Mouse (Mus musculus) CD8-positive naive resting alpha-beta T cell, adult 2 months (primary cell): ENCODE data around the gene Gsn.

ENCODE experiments used
- DNase-seq, 2 experiments: peaks; one replicate each; pipeline ENCODE4 v3.0.0; 2022; ENCODE audit warnings: low read depth in 2 of 2, low spot score in 2 of 2

Gsn gene

DNA sequence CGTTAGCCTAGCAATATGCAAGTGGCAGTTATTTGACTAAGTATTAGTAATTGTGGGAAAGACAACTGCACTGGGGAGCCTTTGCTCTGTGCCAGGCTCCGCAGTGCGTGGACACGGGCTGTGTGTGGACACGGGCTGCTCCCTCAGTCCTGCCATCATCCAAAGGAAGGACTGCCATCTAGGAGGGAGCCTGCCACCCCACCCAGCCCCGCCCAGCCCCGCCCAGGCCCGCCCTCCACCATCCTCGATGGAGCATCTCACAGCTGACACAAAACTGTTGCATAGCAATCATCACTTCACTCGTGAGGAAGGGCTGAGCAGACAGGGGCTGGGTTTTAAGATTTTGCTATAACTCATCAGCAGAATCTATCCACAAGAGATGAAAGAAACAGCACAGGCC, 69.8 kb downstream of the Gsn start:
- no peak for DNase-seq

GRCm38 (mm10) chr2:35326931-35327330, 70.8 kb downstream of the Gsn start:
- DNase-seq: no peak

- no peak for DNase-seq
Observed at GRCm38 (mm10) chr2:35327583-35327982, 71.4 kb downstream of the Gsn start.

DNA sequence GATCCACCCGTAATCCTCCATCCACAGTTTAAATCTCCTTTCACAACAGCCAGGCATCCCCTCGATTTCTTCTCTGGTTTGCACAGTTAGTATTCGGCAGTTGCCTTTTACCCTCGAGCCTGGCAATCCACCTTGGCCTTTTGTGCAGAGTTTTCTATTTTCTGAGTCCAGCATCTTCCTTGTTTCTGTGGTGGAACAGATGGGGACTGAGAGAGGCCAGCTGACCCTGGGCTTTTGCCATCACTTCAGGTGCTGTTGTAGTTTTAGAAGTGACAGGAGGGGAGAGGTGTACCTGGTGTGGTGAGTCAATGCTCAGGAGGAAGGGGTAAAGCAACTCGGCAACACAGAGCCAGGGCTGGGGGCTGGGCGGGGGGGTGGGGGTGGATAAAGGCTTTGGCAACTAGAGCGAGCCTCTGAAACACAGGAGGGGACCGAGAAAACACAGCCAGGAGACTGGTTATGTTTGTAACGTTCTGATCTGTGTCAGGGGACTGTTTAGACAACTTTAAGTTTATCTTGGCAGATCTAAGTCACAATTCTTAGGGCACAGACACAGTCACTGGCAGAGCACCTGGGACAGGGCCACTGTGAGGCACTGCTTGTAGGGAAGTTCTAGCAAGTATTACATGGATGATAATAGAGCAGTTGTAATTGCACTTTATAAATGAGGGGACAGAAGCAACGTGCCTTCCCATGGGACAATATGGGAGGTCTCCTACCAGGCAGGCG, 72.0 kb downstream of the Gsn start:
- DNase-seq: no peak

DNA sequence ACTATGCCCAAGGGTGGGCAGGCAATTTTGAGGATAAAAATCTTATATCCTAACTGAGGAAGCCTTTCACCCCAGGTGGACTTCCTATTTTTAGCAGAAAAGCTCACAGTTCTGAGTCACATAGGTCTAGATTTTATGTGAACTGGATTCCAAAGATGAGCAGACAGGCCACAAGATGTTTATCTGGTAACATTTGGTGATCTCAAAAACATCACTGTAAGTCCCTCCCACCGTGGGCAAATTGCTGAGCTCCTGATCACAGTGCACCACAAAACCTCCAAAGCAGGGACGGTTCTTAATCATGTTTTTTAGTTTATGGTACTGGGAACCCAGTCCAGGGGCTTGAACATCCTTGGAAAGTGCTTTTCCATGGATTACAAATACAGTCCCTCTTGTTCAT, 72.9 kb downstream of the Gsn start:
- DNase-seq: no peak

- no peak for DNase-seq
Observed at GRCm38 (mm10) chr2:35331205-35331604, 75.0 kb downstream of the Gsn start.

GRCm38 (mm10) chr2:35333670-35334069, 77.5 kb downstream of the Gsn start:
- no peak for DNase-seq

- no peak for DNase-seq
Observed at GRCm38 (mm10) chr2:35335620-35336019, 79.4 kb downstream of the Gsn start.

DNA sequence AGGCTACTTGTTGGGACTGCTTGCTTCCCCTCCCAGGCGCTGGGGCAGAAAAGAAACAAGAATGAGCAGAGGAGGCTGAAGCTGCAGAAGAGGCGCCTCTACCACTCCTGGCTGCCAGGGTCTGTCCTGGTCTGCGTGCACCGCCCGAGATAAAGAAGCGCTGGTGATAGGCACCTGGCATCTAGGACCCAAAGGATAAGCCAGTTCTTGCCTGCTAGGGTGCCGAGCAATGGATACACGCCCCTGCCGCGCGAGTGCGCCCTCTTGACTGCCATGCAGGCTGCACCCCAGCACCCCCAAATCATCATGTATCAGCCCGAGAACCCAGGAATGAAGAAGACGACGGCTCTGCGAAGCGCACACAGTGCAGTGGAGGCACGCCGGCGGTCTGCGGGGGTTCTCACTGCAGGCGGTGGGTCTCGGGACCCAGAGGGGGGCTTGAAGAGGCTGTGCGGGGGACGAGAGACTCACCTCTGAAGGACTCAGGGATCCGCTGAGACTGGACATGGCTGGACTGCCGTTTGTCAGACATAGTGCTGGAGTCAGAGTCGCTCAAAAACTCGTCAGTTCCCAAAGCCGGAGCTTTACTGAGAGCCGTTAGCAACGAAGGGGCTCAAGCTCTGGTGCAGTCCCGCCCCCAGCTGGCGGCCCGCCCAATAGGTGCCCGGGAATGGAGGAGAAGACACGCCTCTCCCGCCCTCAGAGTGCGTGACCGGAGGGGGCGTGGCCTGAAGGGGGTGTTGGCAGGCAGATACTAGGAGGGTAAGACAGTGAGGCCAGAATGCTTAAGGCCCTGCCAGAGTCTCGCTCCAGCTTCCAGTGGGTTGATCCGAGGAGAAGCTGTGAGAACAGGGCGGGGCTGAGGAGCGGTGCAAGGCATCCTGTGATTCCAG, 80.5 kb downstream of the Gsn start, which contains the start of gene Stom:
Gene Stom (minus strand): TSS at position 589 of the 893 bp plus-strand sequence.
- DNase-seq: peak; percentile 91 to 97

DNA sequence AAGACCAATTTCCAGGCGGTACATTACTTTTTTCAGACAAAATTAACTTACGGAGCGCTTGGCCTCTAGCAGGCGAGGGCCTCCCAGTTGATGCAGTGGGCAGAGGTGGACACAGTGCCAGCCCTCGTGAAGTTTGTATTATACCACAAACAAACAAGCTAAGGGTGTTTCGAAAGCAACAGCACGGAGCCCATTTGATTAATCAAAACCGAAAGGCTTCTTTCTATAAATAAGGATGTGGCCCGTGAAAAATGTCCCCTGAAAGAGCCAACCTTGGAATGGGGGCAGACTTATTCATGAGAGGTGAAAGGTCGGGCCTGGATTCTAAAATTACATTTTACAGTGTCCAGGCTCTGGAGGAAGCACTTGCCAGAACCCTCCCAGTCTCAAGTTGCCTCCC, 81.2 kb downstream of the Gsn start:
- no peak for DNase-seq

- DNase-seq: no peak
Observed at GRCm38 (mm10) chr2:35338036-35338435, 81.9 kb downstream of the Gsn start.

DNA sequence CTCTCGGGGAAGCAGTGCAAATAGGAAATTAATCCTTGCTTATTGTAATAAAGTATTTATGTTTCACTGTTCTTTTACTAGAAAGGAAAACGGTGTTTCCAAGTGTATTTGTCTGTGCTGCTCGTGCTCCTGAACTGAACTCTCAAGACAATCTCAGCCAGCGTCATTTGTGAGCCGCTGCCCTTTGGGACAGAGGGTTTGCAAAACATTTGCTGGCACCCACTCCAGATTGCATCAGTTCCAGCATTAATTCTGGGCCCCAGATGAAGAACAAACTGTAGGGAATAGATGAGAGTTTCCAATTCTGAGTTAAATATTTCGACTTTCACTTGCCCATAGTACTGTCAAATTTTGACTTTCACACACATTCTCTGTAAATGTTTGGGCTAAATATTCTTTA, 82.5 kb downstream of the Gsn start:
- DNase-seq: no peak

DNA sequence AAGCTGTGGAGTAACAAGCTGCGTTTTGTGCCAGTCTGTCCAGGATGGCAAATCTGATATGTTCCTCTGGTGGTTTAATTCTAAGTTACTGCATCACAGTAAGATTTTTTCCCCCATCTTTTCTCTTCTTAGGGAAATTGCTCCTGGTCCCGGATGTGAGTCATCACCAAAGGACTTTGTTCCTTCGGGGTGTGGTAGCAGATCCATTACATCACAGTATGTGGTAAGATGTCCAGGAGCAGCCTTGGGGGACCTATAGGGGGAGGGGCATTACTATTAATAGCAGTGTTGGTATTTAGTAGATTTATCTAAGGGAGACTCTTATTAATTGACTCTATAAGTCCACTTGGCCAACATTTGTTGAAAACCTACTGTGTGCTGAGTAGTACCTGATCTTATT, 86.4 kb downstream of the Gsn start:
- DNase-seq: no peak

- no peak for DNase-seq
Observed at GRCm38 (mm10) chr2:35345984-35346383, 89.8 kb downstream of the Gsn start.

DNA sequence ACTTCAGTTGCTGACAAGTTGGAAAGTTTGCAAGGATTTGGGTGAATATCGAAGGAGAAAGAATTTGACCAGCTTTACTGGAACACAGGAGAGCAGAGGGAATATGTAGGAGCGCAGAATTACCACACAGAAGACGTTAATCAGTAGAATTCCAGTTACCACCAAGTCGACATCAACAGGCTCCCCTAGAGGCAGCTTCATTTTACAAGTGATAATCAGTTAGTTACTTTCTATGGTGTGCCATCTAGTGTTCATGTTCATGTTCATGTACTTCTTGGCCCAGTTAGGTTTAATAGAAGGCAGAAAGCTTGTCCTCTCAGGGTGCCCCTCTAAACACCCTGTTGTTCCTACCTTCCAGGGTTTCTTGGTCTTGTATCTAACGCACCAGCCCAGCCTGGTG, 93.0 kb downstream of the Gsn start:
- DNase-seq: no peak
